Mouse (Mus musculus) skeletal muscle tissue, adult 2 months (tissue): ENCODE data around the gene Sema3d.
A peak's percentile ranks its signal among the peaks of the same experiment; 100 is the strongest.

Experiments
- DNase-seq: peaks from one replicate; pipeline ENCODE4 v3.0.0-alpha.2; 2012; ENCODE audit warnings: low read depth, low spot score

Gene Sema3d

GRCm38 (mm10) chr5:12499037-12499436 lies 115.9 kb downstream of the Sema3d start:
- DNase-seq = no peak

DNA sequence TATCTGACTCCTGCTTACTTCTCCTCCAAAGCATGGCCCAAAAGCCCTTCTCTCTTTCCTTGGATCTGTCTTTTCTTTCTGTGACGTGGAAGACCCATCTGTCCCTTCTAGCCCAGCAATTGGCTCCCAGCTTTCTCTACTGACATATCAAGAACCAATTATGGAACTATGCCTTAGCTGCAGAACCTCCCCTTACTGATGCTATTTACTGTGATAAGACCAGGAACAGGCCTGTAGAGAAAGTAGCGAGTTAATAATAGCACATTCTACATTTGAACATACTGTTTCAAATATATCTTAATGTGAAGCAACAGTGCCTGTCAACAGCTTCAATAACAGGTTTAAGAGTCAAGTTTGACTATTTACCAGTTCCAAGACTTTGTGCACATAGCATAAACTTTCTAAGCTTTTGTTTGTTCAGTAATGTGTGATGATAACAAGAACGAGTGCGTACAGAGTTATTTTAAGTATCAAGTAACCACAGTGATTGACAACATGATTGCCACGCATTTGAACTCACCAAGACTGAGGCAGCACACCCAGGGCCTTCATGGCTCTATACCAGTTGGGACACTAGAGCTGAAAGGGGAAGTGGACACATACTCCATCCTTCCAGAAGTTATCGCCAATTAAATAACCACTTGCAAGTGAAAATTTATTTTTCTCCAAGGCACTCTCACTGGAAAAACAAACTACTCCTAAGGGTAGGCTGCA lies 116.8 kb downstream of the Sema3d start:
- DNase-seq = no peak

- no peak for DNase-seq
Observed at GRCm38 (mm10) chr5:12512471-12512870, 129.3 kb downstream of the Sema3d start.

GRCm38 (mm10) chr5:12515283-12515682 lies 132.1 kb downstream of the Sema3d start:
- DNase-seq = no peak

DNA sequence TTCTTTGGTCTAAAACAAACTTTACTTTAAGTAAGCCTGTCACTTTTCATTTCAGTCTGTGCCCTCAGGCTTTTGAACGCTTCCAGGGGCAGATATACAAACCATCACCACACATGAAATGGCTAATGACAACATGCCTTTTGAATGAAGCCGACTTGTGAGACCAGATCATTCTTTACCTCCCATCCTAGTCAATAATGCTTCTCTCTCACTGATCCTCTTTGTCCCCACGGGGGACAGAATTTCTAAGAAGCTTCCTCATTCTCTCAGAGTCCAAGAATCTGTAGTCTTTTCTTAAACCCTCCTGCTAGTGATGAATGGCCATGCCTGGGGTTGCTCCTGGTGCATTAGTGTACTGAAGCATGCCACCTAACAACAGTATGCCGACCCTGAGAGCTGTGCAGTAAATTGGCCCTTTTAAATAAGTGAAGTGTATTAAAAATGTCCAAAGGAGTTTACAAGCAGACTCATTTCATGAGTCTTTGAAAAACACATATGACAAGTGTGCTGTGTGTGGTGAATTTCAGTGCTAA lies 142.1 kb downstream of the Sema3d start:
- no peak for DNase-seq

GRCm38 (mm10) chr5:12528596-12528995 lies 145.4 kb downstream of the Sema3d start:
- DNase-seq = no peak

DNA sequence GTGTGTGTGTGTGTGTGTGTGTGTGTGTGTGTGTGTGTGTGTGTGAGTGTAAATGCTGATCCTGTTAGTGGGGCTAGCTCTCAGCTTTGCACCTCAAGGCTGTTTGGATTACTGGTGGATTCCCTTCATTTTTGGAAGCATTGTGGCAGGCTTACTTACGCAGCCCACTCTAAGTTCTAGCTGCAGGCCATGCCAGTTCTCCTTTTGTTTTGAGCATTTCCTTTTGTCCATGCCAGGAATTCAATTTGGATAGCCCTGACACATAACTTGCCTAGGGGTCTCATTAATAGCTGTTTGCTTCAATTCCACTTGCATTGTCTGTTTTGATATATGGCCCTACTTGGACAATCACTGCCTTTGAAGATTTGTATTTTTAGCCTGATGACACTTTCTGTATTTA lies 146.6 kb downstream of the Sema3d start:
- no peak for DNase-seq

GRCm38 (mm10) chr5:12541268-12541667 lies 158.1 kb downstream of the Sema3d start:
- no peak for DNase-seq

- DNase-seq = no peak
Observed at GRCm38 (mm10) chr5:12549046-12549669, 166.0 kb downstream of the Sema3d start.

DNA sequence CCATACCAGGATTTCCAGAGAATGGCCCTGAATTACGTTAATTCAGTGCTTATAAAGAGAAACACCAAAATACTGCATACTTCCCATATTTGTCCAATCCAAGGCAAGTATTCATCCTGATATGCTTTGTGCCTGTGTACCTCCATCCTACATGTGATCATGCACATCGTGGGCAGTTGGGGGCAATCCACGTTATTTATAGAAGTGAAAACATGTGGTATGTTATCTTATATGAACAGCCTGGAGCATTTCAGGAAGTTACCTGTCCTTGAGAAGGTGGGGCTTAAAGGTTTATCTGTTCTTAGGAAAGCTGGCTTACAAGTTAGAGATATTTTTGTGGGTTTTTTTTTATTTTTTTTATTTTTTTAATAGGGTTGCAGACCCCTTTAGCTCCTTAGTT lies 172.2 kb downstream of the Sema3d start:
- DNase-seq = no peak

DNA sequence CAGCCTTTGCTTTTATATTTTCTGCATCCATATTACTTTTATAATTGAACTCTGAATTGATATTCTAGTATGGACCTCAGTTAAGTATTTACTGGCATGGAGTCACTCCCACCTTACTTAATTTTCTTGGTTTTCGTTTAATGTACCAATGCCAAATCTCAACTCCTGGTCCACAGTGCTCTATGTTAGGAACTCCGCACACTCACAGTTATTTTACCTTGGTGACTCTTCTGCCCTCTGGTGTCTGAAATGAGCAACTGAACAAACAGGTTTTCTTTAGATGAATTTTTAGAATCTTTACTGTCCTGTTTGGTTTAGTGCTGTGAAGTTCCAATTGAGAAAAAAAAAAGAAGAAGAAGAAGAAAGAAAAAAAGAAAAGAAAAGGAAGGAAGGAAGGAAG lies 174.7 kb downstream of the Sema3d start:
- DNase-seq = no peak

DNA sequence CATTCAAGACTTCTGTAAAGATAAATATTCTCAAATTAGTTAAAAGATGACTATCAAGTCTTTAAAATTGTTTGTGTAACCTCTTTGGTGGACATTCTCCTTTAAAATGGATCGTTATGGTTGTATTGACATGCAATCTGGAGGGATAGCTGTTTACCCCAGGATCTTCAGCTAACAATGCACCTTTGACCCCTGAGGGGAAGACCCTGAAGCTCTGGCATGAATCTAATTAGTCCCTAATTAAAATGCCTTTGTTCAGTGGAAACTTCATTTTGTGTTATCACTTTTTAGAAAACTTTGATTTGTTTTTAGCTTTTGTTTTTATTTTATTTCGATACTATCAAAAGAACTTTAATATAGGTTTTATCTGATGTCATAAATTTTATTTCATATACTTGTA lies 178.6 kb downstream of the Sema3d start:
- no peak for DNase-seq

GRCm38 (mm10) chr5:12562204-12562603 lies 179.0 kb downstream of the Sema3d start:
- DNase-seq = peak; percentile 36

- DNase-seq = no peak
Observed at GRCm38 (mm10) chr5:12563132-12563531, 179.9 kb downstream of the Sema3d start.

- no peak for DNase-seq
Observed at GRCm38 (mm10) chr5:12564602-12565220, 181.5 kb downstream of the Sema3d start.

DNA sequence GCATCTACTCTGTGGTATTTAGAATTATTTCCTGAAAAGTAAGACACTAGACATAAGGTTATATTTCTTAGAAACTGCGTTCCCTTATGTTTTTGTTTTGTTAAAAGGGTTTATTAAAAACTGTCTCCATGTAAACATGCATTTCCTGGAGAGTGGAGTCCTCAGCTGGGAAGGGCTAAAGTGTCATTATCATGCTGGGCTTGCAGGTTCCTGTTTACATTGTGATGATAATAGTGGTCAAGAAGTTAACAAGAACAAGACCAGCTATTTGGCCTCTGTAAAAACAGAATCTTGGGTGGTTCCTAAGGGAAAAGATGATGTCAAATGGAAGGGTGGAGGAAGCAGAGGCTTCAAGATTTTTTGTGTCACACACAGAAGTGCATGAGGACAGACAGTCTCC lies 183.4 kb downstream of the Sema3d start:
- DNase-seq = no peak

GRCm38 (mm10) chr5:12574551-12574950 lies 191.4 kb downstream of the Sema3d start:
- DNase-seq = no peak

GRCm38 (mm10) chr5:12575262-12575661 lies 192.1 kb downstream of the Sema3d start:
- DNase-seq = no peak

DNA sequence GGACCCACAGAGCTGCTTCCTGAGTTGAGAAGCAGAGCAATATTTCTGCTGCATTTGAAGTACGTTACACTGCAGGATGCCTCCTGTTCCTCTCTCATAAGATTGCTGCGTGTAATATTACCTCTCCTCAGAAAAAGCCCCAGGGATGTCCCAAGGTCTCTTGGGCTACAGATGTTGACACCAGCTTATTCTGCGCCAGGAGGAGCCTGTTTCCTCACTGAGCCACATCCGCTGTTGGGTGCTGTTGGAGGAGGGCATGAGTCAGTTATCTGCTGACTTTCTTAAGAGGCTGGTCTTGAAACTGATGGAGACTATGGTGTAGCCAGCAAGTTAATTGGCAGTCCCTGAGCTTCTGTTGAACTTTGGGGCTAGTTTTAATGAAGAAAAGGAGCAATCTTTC lies 196.6 kb downstream of the Sema3d start:
- DNase-seq = no peak

DNA sequence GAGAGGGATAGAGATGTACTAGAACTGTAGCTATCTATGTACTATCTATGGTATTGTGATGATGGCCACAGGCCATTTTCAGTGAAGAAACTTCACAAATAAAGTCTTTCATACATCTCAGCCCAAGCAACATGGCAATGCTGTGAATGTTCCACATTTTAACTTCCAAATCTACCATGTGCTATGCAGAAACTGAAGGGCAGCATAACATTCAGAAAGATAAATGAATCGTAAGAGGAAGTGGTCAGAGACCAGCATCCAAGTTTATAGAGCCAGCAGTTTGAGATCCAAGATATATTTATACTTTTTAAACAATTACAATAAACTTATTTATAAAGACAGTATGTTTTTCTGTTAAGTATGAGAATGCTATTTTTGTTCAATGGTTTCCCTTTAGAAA lies 199.4 kb downstream of the Sema3d start:
- DNase-seq = no peak

- no peak for DNase-seq
Observed at GRCm38 (mm10) chr5:12583293-12583834, 200.2 kb downstream of the Sema3d start.

- DNase-seq = no peak
Observed at GRCm38 (mm10) chr5:12584886-12585285, 201.7 kb downstream of the Sema3d start.
